Mouse (Mus musculus): ENCODE data around the gene Dab1.

DNA sequence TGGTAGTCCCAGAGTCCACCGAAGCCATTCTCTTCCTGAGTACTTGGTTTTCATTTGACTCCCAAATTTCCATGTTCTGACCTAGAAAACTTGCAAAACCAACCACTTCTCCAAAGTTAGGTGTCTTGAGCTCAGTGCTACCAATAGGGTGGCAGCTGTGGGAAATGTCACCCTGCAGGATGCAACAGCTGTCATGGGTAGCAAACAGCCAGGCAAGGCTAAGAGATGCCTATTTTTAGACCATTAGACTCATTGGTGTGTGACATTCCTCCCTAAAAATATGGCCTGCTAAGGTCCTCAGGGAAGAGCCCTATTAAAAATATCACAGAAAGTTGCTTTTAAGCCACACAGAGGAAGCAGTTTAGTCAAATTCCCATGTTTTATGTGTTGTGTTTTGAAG, 829.0 kb downstream of the Dab1 start:
- TF ChIP-seq CTCF (IDR thresholded peaks at IDR 0.05; ENCODE audit: borderline replicate concordance, insufficient read depth, low read depth, low read length): no peak
- no peak for TF ChIP-seq POLR2A (IDR thresholded peaks at IDR 0.05; ENCODE audit: borderline replicate concordance, insufficient read depth, low read length)
